Mouse (Mus musculus) C3H10T1/2 (cell line): ENCODE measurements around the gene Tmem147. TPM values are rescaled to one million over a fixed set of nuclear protein-coding genes. Genes with fewer than 3 reads are reported as not detected.

Experiments used
- polyA plus RNA-seq, 2 experiments: library from polyadenylated mRNA; unstranded; fragments of >200 nt; fragmentation: generic; extraction: Trizol; gene quantifications; one replicate each; pipeline ENCODE4 v1.2.1; 2012; ENCODE audit warnings: missing spikeins in 2 of 2

Gene Tmem147
- 100 to 1,000 TPM; 160 to 238 TPM for polyA plus RNA-seq

GRCm38 (mm10) chr7:30729396-30730063 lies at the start of gene Tmem147:
Gene Tmem147 (minus strand): TSS chr7:30729540.

GRCm38 (mm10) chr7:30763456-30763855 lies 34.1 kb upstream of the Tmem147 start, which contains the start of gene Dmkn:
Gene Dmkn (plus strand): TSS chr7:30763756.

GRCm38 (mm10) chr7:30751086-30751669 lies 21.8 kb upstream of the Tmem147 start, which contains the start of gene Sbsn:
Gene Sbsn (plus strand): TSS chr7:30751471.

GRCm38 (mm10) chr7:30743617-30744016 lies 14.3 kb upstream of the Tmem147 start, which contains the start of gene Gapdhs:
Gene Gapdhs (minus strand): TSS chr7:30743681.

GRCm38 (mm10) chr7:30711942-30712341 lies 17.4 kb downstream of the Tmem147 start, which contains the start of gene Atp4a:
Gene Atp4a (plus strand): TSS chr7:30712209.

GRCm38 (mm10) chr7:30698589-30698988 lies 30.8 kb downstream of the Tmem147 start, which contains the start of gene 2200002J24Rik:
Gene 2200002J24Rik (plus strand): TSS chr7:30698926.

Other genes with a start within 250 kb of the Tmem147 start
- not detected for gene Prodh2, start 235.9 kb downstream of the Tmem147 start, polyA plus RNA-seq
- gene Arhgap33, start 194.5 kb downstream of the Tmem147 start, polyA plus RNA-seq: 10 to 100 TPM in 1 of 2 experiments, under 1 TPM in 1; 0.55 to 10.4 TPM
- gene Hspb6, start 177.4 kb downstream of the Tmem147 start, polyA plus RNA-seq: 100 to 1,000 TPM; 101 to 108 TPM
- gene Proser3, start 177.2 kb downstream of the Tmem147 start, polyA plus RNA-seq: 10 to 100 TPM in 1 of 2 experiments, 1 to 10 TPM in 1; 2.9 to 18.1 TPM
- 10 to 100 TPM; 55.0 to 57.3 TPM for gene Lin37, start 169.7 kb downstream of the Tmem147 start, polyA plus RNA-seq
- 10 to 100 TPM; 59.0 to 76.2 TPM for gene U2af1l4, start 166.2 kb downstream of the Tmem147 start, polyA plus RNA-seq
- gene Gm49396, start 166.2 kb downstream of the Tmem147 start, polyA plus RNA-seq: 1 to 10 TPM in 1 of 2 experiments, under 1 TPM in 1; 0.21 to 1.4 TPM
- gene Psenen, start 165.9 kb downstream of the Tmem147 start, polyA plus RNA-seq: 100 to 1,000 TPM; 203 to 206 TPM
- 1 to 10 TPM in 1 of 2 experiments, under 1 TPM in 1; 0.18 to 1.6 TPM for gene Igflr1, start 164.1 kb downstream of the Tmem147 start, polyA plus RNA-seq
- 10 to 100 TPM in 1 of 2 experiments, 1 to 10 TPM in 1; 3.7 to 16.5 TPM for gene Kmt2b, start 140.8 kb downstream of the Tmem147 start, polyA plus RNA-seq
- gene Zbtb32, start 130.6 kb downstream of the Tmem147 start, polyA plus RNA-seq: under 1 TPM; 0.05 to 0.28 TPM
- gene Upk1a, start 116.7 kb downstream of the Tmem147 start, polyA plus RNA-seq: 1 to 10 TPM in 1 of 2 experiments, under 1 TPM in 1; 0.34 to 1.1 TPM
- 100 to 1,000 TPM; 929 to 961 TPM for gene Cox6b1, start 103.4 kb downstream of the Tmem147 start, polyA plus RNA-seq
- gene Etv2, start 93.7 kb downstream of the Tmem147 start, polyA plus RNA-seq: under 1 TPM in 1 of 2 experiments, not detected in 1; 0.05 TPM
- 100 to 1,000 TPM; 133 to 147 TPM for gene Rbm42, start 79.2 kb downstream of the Tmem147 start, polyA plus RNA-seq
- gene Haus5, start 64.5 kb downstream of the Tmem147 start, polyA plus RNA-seq: 10 to 100 TPM; 15.2 to 16.6 TPM
- gene Pmis2, start 57.9 kb downstream of the Tmem147 start, polyA plus RNA-seq: not detected
- not detected for gene 2200002J24Rik, start 30.6 kb downstream of the Tmem147 start, polyA plus RNA-seq
- not detected for gene Atp4a, start 17.3 kb downstream of the Tmem147 start, polyA plus RNA-seq
- gene Gapdhs, start 14.1 kb upstream of the Tmem147 start, polyA plus RNA-seq: not detected
- 1 to 10 TPM; 1.0 to 2.6 TPM for gene Sbsn, start 21.9 kb upstream of the Tmem147 start, polyA plus RNA-seq
- gene Dmkn, start 34.2 kb upstream of the Tmem147 start, polyA plus RNA-seq: not detected
- not detected for gene Krtdap, start 58.4 kb upstream of the Tmem147 start, polyA plus RNA-seq
- not detected for gene Ffar2, start 94.2 kb upstream of the Tmem147 start, polyA plus RNA-seq
- not detected for gene Ffar3, start 126.6 kb upstream of the Tmem147 start, polyA plus RNA-seq
- not detected for gene Ffar1, start 132.0 kb upstream of the Tmem147 start, polyA plus RNA-seq
- gene Cd22, start 150.8 kb upstream of the Tmem147 start, polyA plus RNA-seq: under 1 TPM in 1 of 2 experiments, not detected in 1; 0.01 TPM
- gene Mag, start 185.3 kb upstream of the Tmem147 start, polyA plus RNA-seq: under 1 TPM; 0.01 TPM
- not detected for gene Hamp2, start 195.1 kb upstream of the Tmem147 start, polyA plus RNA-seq
- not detected for gene Hamp, start 214.5 kb upstream of the Tmem147 start, polyA plus RNA-seq
- gene Usf2, start 227.3 kb upstream of the Tmem147 start, polyA plus RNA-seq: 10 to 100 TPM; 71.5 to 88.2 TPM
- under 1 TPM; 0.02 to 0.09 TPM for gene Lsr, start 243.9 kb upstream of the Tmem147 start, polyA plus RNA-seq
- gene Fam187b, start 244.2 kb upstream of the Tmem147 start, polyA plus RNA-seq: under 1 TPM in 1 of 2 experiments, not detected in 1; 0.06 TPM